Mouse (Mus musculus): ENCODE data around the gene Mcidas. TPM values are rescaled to one million over a fixed set of nuclear protein-coding genes. Genes with fewer than 3 reads are reported as not detected.

Gene Mcidas
- total RNA-seq, 1 experiment from 2014 or later: not detected

GRCm38 (mm10) chr13:113000090-113000489 lies 6.4 kb downstream of the Mcidas start:
- ATAC-seq (replicated peaks; ENCODE audit: insufficient number of reproducible peaks, low FRiP score, low TSS enrichment, poor library complexity, severe bottlenecking): no peak

GRCm38 (mm10) chr13:113000576-113001318 lies 7.1 kb downstream of the Mcidas start:
- ATAC-seq (replicated peaks; ENCODE audit: insufficient number of reproducible peaks, low FRiP score, low TSS enrichment, poor library complexity, severe bottlenecking): no peak

GRCm38 (mm10) chr13:113012683-113013082 lies 19.0 kb downstream of the Mcidas start:
- ATAC-seq (replicated peaks; ENCODE audit: insufficient number of reproducible peaks, low FRiP score, low TSS enrichment, poor library complexity, severe bottlenecking): no peak

GRCm38 (mm10) chr13:113013174-113013953 lies 19.7 kb downstream of the Mcidas start:
- ATAC-seq (replicated peaks; ENCODE audit: insufficient number of reproducible peaks, low FRiP score, low TSS enrichment, poor library complexity, severe bottlenecking): peak; percentile 52

GRCm38 (mm10) chr13:113021521-113021920 lies 27.9 kb downstream of the Mcidas start:
- ATAC-seq (replicated peaks; ENCODE audit: insufficient number of reproducible peaks, low FRiP score, low TSS enrichment, poor library complexity, severe bottlenecking): no peak

GRCm38 (mm10) chr13:113022467-113022866 lies 28.8 kb downstream of the Mcidas start:
- ATAC-seq (replicated peaks; ENCODE audit: insufficient number of reproducible peaks, low FRiP score, low TSS enrichment, poor library complexity, severe bottlenecking): no peak

GRCm38 (mm10) chr13:113023274-113024143 lies 29.9 kb downstream of the Mcidas start:
- no peak for ATAC-seq (replicated peaks; ENCODE audit: insufficient number of reproducible peaks, low FRiP score, low TSS enrichment, poor library complexity, severe bottlenecking)

GRCm38 (mm10) chr13:113031351-113031750 lies 37.7 kb downstream of the Mcidas start:
- no peak for ATAC-seq (replicated peaks; ENCODE audit: insufficient number of reproducible peaks, low FRiP score, low TSS enrichment, poor library complexity, severe bottlenecking)

GRCm38 (mm10) chr13:113031792-113032571 lies 38.3 kb downstream of the Mcidas start:
- ATAC-seq (replicated peaks; ENCODE audit: insufficient number of reproducible peaks, low FRiP score, low TSS enrichment, poor library complexity, severe bottlenecking): no peak

- no peak for ATAC-seq (replicated peaks; ENCODE audit: insufficient number of reproducible peaks, low FRiP score, low TSS enrichment, poor library complexity, severe bottlenecking)
Observed at GRCm38 (mm10) chr13:113032831-113033230, 39.2 kb downstream of the Mcidas start.

- ATAC-seq (replicated peaks; ENCODE audit: insufficient number of reproducible peaks, low FRiP score, low TSS enrichment, poor library complexity, severe bottlenecking): 0 out of 2 replicates have a peak, but pooled peaks have one; percentile 18
Observed at GRCm38 (mm10) chr13:113034271-113034886, 40.7 kb downstream of the Mcidas start.

GRCm38 (mm10) chr13:113034950-113035421 lies 41.3 kb downstream of the Mcidas start, which contains the start of gene Cdc20b:
Cdc20b (plus strand) TSS chr13:113035111.
- ATAC-seq (replicated peaks; ENCODE audit: insufficient number of reproducible peaks, low FRiP score, low TSS enrichment, poor library complexity, severe bottlenecking): peak; percentile 14; the same call in 1 of the 2 replicates

GRCm38 (mm10) chr13:113035852-113036251 lies 42.2 kb downstream of the Mcidas start:
- peak; percentile 72 for ATAC-seq (replicated peaks; ENCODE audit: insufficient number of reproducible peaks, low FRiP score, low TSS enrichment, poor library complexity, severe bottlenecking)

GRCm38 (mm10) chr13:113044876-113045275 lies 51.2 kb downstream of the Mcidas start:
- ATAC-seq (replicated peaks; ENCODE audit: insufficient number of reproducible peaks, low FRiP score, low TSS enrichment, poor library complexity, severe bottlenecking): no peak

- ATAC-seq (replicated peaks; ENCODE audit: insufficient number of reproducible peaks, low FRiP score, low TSS enrichment, poor library complexity, severe bottlenecking): no peak
Observed at GRCm38 (mm10) chr13:113045458-113046110, 51.9 kb downstream of the Mcidas start.

GRCm38 (mm10) chr13:113046211-113046883 lies 52.7 kb downstream of the Mcidas start, which contains the start of gene Gpx8:
Gpx8 (minus strand) TSS chr13:113046410.
- ATAC-seq (replicated peaks; ENCODE audit: insufficient number of reproducible peaks, low FRiP score, low TSS enrichment, poor library complexity, severe bottlenecking): no peak

GRCm38 (mm10) chr13:113047018-113047417 lies 53.4 kb downstream of the Mcidas start:
- no peak for ATAC-seq (replicated peaks; ENCODE audit: insufficient number of reproducible peaks, low FRiP score, low TSS enrichment, poor library complexity, severe bottlenecking)
